Mouse (Mus musculus) bone marrow macrophage, adult 2 months (primary cell): ENCODE data around the gene Fgd4.

ENCODE experiments used
- CTCF ChIP-seq: IDR thresholded peaks from 2 replicates; pipeline ENCODE4 v1.5.1; 2012; ENCODE audit warnings: low read depth, mild to moderate bottlenecking, low read length, moderate library complexity
- POLR2A ChIP-seq: IDR thresholded peaks from 2 replicates; pipeline ENCODE4 v1.6.1; 2012; ENCODE audit warnings: mild to moderate bottlenecking, low read depth, low read length, borderline replicate concordance

DNA sequence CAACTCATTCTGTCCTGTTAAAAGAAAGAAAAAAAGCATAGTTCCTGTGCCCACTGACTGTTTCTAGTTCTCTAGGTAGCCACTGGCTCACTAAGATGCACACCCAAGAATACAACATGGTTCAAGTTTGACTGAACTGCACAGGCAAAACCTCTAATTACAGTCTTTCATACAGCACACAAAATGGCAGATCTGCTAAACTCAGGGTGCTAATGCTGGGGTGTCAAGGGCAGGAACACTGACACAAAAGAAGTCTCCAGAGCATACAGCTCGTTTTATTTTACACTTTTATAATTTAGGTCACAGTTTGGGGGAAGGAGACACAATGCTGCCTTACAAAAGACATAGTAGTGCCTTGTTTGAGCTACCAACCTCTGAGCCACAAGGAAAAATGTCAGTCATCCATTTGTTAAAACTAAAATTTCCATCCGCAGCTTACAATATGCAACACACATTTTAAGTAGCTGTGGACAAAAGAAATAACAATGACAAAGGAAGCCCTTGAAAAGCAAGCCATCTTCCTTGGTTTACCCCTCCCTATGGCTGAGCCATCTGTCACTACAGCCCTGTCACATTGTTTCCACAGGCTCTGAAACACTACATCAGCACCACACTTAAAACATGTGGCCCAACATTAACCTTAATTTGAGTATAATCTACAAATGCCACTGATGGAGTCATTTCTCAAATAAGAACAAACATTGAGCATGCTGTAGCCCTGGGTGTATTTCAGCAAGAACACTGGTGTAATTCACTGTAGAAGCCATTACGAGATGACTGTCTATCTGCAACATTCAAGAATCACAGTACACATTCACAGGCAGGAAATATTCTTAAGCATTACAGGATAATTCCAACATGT is 41.1 kb downstream of the Fgd4 start:
- TF ChIP-seq CTCF (no peak), POLR2A (no peak)
